Mouse (Mus musculus) cerebellum, adult 18-20 months (tissue): ENCODE results near the gene Fbxo30.
A peak's percentile ranks its signal among the peaks of the same experiment; 100 is the strongest.
"Not testable (repeated sequence)": the region's sequence is repeated elsewhere in the genome, so short reads cannot be mapped to it uniquely, and the experiment has no call there.

Experiments used
- DNase-seq, 2 experiments: peaks; one replicate each; pipeline ENCODE4 v3.0.0; 2021

Fbxo30 gene

DNA sequence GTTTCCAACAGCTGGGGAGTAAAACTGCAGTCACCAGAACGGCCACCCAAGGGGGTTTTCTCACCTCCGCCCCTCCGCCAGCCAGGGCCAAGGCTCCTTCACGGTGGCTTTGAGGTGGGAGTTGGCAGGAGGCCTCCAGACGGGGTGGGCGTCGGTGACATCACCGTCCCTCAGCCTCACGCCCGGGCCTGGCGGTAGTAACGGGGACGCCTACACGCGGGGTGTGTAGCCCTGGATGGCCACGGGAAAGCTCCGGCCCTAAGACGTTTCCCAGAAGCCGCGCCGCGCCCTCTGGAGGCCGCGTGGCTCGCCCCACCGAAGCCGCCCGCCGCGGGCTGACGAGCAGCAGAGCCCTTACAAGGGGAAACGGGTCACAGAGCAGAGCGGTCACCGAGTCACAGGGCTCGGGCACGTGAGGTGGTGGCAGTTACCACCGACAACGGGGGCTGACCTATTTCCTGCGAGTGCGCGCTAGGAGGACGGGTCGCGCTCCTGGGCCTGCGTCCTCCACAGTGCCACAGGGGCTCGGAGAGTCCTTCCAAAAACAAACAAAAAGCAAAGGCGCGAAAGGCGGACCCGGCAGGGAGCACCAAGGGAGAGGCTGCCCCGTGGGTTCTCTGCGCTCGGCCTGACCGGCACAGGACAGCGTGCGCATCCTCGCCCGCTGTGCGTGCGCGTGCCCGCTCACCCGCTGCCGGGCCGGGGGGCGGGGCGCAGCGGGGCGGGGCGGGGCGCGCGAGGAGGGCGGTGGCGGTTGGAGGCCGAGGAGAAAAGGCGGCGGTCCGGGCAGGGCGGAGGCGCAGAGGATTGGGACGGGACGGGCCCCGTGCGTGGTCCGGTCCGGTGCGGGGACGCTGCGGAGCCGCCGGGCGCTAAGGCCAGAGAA, at the start of gene Fbxo30:
Gene Fbxo30 (plus strand): TSS at position 753 of the 886 bp plus-strand sequence.
- peak; percentile 88 to 96 for DNase-seq

DNA sequence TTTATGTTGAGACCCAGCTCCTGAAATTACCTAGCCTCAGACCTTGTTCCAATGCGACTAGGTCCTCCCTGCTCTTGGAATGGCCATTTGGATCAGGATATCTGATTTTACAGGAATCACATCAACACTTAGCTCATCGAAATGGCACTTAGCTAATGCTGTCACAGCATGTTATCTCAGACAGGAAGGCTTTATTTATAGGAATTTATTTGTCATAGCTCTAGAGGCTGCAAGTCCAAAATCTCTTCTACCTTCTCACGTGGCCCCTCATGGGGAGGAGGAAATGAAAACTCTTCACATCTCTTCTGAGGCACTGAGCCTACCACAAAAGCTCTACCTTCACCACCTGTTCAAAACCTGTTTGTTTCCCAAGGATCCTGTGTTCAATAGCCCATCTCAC, 47.9 kb upstream of the Fbxo30 start:
- no peak for DNase-seq

DNA sequence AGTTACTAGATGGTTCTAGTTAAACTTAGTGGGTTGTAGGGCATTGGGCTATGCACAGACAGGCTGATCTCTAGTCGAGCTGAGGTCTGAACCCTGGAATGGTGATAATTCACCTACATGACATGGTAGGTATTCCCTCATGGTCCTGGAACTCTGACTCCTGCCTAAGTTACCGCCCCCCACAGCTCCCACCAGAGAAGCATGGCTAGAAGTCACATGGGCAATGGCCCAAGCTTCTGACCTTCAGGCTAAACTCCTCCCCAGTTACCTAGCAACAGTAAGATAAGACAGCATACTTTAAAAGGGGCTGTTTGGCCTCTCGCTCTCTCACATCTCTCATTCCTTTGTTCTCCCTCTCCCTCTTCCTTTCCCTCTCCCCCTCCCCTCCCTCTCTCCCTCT, 38.1 kb upstream of the Fbxo30 start:
- not testable (repeated sequence) for DNase-seq

DNA sequence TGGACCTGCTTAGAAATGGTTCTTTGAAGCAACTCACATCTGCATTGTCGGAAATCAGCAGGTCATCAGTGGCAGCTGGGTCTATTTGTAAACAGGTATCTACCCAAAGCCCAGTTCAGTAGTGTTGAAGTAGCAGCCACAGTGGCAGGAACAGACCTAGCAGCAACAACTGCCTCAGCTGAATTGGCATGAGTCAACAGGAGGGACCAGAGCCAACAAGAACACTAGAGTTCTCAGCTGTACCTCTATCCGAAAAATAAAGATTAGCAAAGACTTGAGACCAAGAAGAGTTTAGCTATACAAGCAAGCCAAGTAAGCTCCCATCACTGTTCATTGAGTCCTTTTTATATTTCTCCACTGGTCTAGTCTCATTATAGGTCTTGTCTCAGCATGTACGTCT, 32.9 kb upstream of the Fbxo30 start:
- no peak for DNase-seq

DNA sequence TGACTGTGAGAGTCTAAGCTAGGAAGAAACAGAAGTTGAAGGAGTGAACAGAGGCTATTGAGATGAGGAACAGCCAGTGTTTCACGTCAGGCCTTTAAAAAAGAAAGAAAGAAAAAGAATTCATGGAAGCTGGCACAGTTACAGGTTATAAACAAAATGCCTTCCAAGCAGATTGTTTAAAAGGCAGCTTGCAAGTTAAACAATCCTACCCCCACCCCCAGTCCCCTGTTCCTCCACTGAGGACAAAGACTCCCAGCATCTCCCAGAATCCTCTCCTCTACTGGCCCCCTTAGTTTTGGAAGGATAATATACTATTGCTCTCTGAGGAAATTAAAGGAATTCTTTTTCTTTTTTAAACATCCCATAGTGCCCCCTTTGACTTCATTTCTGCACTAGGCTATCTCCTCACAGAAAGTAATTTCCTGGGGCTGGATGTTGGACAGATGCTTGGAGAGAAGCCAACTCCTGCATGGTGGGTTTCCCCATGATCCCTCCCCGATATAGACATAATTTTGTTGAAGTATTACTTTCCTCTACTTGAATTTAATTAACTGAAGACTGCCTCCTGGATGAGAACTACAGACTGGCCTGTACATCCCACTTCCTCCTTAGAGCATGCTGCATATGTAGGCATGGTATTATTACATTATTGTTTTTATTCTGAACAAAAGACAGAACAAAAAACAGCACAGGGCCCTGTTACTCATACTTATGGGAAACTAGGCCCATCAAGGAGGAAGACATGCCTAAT, 30.7 kb upstream of the Fbxo30 start:
- no peak for DNase-seq

DNA sequence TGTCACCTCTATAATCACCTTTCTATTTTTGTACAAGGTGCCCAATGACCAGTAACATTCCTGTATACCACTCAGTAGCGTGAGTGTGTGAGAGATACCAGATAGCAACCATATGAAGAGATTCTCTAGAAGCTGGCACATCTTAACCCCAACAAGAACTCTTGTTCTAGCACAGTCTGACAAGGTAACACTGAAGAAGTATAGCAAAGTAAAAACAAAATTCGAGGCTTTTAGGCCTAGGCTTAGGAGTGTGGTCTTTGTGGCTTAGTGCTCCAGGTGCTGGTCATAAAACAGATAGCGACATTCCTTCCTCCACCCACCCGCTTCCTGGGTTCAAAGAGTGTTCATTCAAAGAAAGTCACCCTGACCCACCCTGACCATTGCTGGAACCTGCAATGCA, 27.5 kb upstream of the Fbxo30 start:
- DNase-seq: not testable (repeated sequence)

DNA sequence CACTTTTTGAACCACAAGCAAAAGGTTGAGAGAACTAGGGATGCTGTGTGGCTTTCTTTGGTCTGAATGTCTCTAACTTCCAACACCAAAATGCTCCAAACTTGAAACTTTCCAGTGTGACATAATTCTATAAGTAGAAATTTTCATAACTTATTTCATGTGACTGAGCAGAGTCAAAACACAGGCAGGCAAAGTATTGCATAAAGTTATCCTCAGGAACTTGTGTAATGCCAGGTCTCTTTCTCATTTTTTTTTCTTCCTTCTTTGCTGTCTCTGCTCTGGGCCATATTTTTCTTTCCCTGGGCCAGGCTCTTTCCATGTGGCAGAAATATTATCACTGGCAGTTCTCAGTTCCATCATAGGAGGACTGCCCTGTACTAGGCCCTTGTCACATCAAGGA, 21.0 kb upstream of the Fbxo30 start:
- DNase-seq: no peak

DNA sequence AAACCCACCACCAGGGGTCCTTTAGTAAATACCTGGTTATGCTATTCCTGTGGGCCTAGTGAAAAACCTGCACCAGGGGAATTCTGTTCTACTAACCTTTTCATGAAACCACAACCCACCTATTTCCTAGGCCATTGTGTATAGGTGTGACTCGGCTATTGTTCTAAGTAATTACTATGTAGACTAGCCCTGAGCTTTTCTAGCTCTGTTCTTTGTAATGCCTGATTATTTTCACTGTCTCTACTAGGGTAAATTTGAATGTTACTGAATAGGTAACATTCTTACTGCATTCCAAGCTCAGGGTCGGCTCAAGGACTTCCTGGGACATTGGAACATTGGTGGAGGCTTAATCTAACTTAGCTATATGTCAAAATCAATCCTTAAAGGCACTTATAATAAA, 18.8 kb upstream of the Fbxo30 start:
- DNase-seq: not testable (repeated sequence)

DNA sequence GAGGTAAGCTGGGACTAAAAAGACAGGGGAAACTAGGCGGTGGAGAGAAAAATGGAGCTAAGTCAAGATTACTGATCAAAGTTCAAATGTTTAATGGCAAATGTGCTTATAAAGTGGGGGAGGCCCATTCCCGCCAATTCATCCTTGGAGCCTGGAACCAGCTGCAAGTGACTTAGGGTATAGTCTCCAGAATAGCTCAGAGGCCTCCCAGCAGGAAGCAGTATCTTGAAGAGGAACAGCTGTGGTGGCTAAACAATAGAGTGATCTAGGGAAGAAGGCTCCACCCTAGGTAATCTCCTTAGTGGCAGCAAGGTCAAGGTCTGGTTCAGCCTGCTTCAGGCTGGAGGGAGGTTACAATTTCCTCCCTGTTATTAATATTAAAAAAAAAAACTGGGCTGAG, 17.3 kb upstream of the Fbxo30 start:
- DNase-seq: not testable (repeated sequence)

DNA sequence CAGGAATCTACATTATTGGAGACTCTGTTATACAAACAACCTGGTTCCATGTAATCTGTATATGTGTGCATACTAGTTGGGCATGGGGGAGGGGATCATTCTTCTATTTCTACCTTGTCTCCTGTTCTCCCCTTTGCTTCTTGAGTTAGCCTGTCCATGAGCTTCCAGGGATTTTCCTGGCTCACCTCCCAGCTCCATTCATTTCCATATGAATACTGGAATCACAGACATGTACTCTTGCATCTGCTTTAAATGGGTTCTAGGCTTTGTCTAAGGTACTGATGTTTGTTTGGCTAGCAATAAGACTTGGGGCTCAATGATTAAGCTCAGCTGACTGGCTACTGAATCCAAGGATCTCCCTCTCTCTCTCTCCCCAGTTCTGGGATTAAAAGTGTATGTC, 12.0 kb upstream of the Fbxo30 start:
- no peak for DNase-seq

DNA sequence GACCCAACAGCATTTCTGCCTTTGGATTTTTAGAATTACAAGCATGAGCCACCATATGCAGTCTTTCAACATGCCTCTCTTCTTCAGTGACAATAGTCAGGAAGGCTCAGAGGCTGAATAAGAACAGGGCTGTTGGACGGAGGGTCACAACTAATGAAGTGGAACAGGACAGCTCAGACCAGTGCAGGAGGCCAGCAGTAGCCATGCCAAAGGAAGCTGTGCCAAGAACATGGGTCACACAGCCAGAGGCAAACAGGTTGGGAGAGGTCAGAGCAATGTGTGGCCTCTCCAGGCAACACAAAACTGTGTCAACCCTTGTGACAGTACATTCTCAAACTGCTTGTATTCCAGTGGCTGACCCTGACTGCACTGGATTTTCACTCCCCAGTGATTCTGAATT, 6.7 kb upstream of the Fbxo30 start:
- DNase-seq: peak; percentile 8 to 13

DNA sequence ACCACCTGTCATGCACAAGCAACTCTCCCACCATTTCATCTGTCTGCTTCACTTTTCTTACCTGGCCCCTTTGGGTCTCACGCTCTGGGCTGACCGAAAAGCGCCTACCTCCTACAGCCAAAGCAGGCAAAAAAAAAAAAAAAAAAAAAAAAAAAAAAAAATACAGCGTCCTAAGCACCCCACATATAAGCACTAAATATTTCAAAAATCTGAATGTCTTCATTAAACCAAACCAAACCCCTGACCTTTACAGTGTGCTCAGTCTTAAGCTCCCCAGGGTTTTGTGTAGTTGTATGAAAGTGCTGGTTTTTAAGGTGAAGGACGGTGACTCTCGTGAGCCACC, 924 bp upstream of the Fbxo30 start:
- no peak for DNase-seq

DNA sequence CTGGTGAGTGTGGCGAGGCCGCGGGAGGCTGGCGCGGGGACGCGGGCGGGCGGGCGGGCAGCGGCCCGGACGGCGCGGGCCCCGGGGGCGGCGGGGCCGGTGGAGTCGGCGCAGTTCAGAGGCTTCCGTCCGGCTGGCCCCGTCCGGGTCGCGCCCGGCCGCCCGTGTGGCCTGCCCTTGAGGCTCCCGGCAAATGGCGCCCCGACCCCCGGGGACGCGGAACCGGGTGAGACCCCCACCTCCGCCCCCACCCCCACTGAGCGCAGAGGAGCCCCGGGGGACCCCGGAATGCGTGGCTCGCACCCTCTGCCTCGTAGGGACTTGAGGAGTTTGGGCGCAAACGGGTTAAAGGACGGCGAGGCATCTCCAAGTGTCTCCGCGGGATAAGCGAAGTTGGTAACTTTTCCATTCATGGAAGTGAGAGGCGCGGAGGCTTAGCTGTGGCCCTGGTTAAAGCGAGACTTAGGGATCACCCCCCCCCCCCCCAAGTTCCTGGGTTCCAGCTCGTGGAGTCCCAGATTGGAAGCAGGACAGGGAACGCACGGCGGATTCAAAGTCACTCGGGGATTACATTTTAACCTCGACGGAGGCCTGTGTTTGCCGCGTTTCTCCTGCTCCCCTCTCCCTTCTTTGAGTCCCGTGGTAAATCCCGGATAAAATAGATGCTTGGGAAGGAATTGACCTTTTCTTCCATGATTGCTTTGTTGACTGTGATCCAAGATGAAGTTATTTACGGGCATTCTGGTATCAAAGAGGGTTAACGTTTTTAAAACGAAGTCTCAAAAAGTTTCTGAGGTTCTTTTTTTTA, 572 bp downstream of the Fbxo30 start:
- DNase-seq: peak in 1 of 2 experiments; percentile 34

DNA sequence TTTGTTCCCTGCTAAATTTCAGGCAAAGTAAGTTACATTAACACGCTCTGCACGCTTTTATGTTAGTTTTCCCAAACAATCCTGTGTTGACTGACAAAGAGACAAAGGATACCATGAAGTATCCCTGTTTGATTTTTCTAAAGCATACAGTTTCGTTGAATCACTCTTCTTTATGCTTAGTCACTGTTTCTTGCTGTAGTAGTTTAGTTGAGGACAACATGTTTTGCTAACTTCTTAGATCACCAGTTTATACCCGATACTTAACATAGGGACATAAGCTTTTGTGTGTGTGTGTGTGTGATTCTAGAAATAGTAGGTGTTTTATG, 1.1 kb downstream of the Fbxo30 start:
- DNase-seq: no peak

DNA sequence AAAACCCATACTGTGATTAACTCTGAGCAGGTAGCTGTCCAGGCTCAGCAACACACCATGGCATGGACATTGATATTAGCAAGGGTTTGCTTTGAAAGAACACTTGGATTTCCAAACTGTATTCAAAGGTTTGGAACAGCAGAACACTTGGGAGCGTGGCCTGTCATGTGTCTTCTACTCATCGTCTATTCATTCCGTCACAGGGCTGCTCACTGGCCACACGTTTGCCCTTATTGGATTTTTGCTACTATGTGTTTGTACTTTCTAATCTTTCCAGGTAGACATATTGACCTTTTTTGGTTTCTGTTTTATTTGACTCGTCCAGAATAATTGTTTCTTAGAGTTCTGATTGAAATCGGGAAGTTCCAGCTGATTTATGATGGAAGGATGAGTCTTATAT, 17.3 kb downstream of the Fbxo30 start:
- no peak for DNase-seq

DNA sequence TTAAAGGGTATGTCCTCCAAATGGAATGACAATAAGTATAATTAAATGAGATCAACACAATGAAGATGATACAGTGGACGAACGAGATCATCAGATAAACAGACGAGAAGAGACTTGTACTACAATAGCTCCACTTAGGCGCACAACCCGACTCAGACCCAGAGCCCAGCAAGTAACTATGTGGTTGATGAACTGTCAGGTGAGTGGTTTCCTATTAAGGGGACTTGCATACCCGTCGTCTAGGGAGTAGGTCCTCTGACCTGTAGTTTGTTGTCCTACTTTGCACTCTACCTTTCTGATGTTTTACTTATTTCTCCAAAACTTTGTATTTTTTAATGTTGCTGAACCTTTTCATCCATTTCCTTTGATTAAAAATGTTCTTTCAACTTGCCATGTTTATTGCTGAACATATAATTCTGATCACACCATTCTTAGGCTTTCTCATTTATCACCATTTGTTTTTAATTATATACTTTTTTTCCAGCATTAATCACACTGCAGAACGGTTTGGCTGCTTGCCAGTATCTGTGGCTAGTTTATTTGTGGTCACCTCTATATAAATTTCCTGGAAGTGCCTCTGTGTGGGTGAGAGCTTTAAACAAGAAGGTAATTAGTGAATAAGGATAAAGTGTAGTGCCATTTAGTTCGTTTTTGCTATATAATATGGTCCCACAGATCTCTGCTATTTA, 24.4 kb downstream of the Fbxo30 start:
- DNase-seq: no peak

DNA sequence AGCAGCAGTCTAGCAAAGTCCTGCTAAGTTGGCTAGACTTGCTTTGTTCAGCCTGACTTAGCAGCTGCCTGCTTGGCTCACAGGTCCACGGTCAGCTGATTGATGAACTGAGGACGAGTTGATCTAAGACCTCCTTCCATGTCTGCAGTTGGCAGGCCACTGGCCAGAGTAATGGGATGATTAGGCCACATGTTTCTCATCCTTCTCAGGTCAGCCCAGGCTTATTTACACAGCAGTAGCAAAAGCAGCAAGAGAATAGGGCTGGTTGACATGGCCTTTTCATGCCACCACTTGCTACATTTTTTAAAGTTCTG, 24.9 kb downstream of the Fbxo30 start:
- DNase-seq: no peak

DNA sequence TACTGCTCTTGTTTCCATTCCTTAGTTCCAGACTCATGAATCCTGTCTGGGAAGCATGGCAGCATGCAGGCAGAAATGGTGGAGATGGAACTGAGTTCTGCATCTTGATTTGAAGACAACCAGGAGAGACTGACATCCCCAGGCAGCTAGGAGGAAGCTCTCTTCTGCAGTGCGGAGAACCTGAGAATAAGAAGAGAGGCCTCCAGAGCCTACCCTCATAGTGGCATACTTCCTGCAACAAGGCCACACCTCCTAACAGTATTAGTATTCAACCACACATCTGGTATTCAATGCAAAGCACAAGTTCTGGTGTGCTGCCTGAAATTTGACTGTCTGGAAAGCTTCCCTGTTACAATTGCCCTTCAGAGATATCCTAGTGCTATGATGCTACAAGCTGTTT, 28.7 kb downstream of the Fbxo30 start:
- DNase-seq: no peak

DNA sequence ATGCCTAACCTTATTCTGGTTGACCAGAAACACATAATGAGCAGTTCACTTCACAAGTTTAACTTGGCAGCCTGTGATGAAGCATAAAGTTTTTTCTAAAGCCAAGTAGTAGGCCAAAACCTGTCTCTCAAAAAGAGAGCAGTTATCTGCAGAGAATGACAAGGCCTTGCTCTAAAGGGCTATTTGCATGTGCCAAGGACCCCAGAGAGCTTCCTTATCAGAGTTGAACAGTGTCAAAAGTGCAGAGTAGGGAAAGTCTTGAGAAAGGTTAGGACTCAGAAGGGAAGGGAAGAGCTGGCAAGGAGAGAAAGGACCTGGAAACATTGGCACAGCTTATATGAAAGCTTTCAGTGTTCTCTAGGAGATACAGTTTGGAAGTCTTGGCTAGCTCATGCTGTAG, 29.4 kb downstream of the Fbxo30 start:
- no peak for DNase-seq

DNA sequence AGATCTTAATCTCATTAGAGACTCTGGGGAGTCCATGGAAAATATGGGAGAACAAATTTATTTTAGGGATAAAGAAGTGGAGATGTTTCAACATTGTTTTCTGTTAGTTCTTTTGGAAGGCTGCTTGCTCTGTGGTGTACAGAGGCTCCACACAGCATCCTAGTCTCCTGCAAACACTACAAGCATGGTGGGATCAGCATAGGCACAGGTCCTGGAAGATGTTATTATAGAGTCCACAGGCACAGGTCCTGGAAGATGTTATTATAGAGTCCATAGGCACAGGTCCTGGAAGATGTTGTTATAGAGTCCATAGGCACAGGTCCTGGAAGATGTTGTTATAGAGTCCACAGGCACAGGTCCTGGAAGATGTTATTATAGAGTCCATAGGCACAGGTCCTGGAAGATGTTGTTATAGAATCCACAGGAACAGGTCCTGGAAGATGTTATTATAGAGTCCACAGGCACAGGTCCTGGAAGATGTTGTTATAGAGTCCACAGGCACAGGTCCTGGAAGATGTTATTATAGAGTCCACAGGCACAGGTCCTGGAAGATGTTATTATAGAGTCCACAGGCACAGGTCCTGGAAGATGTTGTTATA, 36.8 kb downstream of the Fbxo30 start:
- DNase-seq: not testable (repeated sequence)

DNA sequence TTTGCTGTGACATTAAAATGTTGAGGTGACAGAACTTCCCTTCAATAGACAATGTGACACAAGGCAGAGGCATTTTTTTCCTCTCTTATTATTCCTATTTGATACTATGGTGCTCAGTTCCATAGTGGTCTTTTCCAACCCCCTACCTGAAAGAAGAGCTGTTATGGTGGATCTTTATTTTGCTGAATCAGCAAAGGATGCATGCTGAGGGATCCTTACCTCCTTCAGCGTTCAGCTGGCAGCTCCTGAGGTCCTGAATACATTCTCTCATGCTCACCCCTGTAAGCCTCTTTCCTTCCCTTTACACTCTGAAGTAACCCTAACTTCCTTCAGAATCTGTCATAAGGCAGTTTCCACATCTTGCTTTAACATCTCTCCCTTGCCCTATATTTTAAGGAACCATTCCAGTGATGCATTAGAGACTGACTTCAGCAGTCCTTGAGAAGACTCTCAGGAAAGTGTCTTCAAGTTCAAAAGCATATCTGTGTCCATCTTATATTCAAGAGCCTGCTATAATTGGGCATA, 38.4 kb downstream of the Fbxo30 start:
- no peak for DNase-seq

DNA sequence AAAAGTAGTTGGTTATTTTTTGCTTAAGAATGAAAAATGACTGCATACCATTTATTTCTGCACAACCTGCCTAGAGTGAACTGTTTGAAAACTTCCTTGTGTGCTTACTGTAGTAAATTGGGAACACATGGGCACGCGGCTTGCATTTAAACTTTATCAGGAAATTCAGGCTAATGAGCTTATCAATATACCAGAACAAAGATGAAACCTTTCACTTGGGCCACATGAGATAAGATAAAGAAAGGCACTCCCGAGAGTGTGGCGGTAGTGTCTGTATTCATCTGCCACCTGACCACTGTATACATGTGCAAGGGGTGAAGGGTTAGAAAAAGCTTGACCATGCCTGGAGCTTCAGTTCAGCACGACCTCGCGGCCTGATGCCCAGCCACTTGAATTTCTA, 41.2 kb downstream of the Fbxo30 start:
- no peak for DNase-seq
